Mouse (Mus musculus): Measurements from ENCODE around the gene Ccdc38.

GRCm38 (mm10) chr10:93575960-93576359 is 35.5 kb downstream of the Ccdc38 start:
- no peak for TF ChIP-seq CTCF (IDR thresholded peaks at IDR 0.05; ENCODE audit: low read depth, low read length)
- no peak for TF ChIP-seq POLR2A (IDR thresholded peaks at IDR 0.05; ENCODE audit: extremely low read depth, insufficient read depth, low read length)
